Mouse (Mus musculus) right cerebral cortex, postnatal 10 days (tissue): ENCODE results near the gene Mbd3.
A peak's percentile ranks its signal among the peaks of the same experiment; 100 is the strongest.

ENCODE experiments used
- DNase-seq, 2 experiments: peaks; one replicate each; pipeline ENCODE4 v3.0.0; 2021; ENCODE audit warnings: low spot score in 2 of 2

The Mbd3 gene

DNA sequence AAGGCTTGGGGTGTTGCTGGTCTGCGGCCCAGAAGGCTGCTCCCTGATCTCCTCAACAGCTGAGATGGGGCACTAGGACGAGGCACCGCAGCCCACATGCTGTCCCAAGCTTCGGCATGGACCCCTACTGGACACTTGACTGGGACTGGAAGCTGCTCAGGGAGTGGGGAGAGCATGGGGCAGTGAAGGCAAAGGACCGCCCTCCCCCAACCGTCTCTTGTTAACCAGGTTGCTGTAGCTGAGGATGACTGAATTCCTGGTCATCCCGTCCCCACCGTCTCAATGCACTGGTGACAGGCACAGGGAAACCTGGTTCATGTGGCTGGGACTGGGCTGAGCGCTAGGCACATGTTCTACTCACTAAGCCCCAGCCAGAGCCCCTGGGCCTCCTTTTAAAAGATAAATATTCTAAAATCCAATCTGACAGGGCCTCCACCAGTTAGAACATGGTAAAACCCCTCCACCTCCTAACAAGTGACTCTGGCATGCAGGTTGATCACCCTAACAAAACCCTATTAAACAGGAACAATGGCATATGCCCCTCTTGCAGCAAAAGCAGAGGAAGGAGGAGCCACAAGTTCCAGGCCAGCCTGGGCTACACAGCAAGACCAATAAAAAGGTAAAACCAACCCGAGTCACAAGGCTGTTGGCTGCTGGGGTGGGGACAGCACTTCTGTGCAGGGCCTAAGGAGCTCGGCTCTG lies 2.4 kb downstream of the Mbd3 start:
- DNase-seq: no peak

DNA sequence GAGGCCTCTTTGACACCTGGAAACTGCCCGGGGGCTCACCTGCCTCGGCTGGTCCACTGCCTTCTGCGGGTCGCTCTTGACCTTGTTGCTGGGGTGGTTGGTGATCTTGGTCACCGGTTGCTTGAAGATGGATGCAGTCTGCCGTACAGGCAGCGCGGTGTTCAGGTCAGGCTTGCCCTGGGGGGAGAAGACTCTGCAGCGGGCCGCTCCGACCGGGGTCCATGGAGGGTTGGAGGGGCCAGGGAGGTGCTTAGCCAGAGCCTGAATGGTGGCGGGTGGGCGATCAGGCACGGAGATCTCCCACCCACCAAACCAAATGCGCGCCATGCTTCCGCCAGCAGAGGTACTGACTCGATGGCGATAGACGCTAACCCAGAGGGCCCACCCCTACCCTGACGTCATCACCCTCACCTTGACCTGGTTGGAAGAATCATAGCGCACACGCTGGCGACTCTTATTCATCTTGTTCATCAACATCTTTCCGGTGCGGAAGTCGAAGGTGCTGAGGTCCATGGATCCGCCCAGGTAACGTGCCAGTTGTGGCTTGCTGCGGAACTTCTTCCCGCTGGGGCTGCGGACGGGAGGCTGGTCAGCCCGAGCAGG lies 4.2 kb downstream of the Mbd3 start:
- no peak for DNase-seq

DNA sequence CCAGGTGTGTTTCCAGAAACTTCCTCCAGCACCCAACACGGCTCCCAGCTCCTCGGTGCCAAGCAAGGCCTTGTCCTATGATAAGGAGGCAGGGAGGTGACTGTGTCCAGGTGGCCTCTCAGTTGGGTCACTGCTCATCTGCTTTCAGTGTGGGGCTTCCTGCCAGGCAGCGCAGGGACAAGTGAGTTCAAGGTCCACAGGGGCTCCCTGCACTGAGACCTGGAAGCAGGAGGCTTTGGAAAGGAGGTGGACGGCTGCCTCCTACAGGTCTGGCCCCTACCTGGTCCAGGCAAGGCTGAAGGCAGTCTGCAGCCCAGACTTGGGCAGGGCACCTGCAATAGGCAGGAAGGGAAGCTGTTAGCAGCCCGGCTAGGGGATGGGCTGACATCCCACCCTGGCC lies 6.7 kb downstream of the Mbd3 start:
- DNase-seq: no peak

DNA sequence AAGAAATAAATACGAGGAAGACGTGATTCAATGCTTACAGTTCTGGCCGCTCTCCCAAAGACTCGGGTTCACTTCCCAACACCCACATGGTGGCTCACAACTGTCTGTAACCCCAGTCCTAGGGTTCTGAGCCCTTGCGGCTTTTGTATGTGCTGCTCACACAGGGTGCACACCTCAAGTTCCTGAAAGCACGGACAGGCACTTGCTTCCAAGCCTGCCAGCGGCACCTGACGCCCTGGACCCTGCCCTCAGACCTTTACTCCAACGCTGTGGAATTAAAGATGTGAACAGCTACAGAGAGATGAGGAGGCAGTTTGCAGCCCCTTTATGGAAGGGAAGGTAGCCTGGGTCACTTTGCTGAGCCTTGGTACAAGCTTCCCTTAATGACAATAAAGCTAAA lies 8.7 kb downstream of the Mbd3 start:
- no peak for DNase-seq

DNA sequence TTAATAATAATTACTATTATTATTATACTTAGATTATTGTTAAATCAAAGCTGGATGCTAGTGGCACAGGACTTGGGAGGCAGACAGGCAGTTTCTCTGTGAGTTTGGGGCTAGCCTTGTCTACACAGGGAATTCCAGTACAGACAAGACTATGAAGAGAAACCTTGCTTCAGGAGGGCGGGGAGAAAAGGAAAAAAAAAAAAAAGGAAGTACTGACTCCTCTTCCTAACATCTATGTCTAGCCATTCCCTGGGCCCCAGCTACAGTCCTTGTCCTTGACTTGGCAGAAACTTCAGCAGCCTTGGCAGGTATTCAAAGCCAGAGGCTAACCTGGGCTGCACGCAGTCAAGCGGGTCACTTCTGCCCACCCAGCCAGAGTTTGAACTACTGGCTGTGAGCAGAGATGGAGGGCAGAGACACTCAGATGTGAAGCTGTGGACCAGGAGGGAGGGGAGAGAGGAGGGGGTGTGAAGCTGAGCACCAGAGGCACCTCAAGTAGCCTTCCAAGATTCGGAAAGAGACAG lies 10.1 kb downstream of the Mbd3 start:
- no peak for DNase-seq

DNA sequence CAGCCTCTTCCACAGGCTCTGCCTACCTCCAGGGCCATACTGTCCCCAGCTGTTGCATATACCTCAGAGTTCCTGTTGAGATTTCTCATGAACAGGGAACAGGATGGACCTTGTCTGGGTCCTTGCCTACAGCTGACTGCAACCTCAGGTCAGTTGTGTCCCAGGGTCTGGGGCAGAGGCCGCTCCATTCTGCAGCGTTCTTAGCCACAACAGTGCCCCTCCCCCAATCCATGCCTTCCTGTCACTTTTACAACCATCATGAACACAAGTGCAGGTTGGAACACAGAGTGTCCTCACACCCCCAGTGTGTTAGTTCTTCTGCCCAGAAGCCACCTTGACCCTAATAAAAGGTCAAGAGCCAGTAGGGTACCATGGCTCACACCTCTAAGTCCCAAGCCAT lies 10.6 kb downstream of the Mbd3 start:
- no peak for DNase-seq

DNA sequence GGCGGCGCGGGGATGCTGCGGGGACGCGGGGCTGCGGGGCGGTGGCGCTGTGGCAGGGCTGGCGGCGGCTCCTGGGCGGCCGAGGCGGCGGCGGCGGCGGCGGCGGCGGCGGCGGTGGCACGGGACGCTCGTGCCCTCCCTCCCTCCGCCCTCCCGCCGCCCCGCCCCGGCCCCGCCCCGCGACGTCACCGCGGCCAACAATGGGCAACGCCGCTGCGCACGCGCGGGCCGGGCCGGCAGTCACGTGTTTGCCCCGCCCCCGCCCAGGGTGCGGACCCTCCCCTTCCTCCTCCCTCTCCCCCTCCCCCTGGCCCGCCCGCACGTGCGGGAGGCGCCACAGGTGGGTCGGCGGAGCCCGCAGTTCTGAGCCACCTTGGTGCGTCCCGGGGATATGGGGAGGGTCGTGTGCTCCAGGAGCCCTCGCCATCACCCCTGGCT lies 11.8 kb downstream of the Mbd3 start, which contains the start of gene Mex3d:
Mex3d (minus strand) TSS at position 138 of the 438 bp plus-strand sequence.
- peak; percentile 92 to 95 for DNase-seq

DNA sequence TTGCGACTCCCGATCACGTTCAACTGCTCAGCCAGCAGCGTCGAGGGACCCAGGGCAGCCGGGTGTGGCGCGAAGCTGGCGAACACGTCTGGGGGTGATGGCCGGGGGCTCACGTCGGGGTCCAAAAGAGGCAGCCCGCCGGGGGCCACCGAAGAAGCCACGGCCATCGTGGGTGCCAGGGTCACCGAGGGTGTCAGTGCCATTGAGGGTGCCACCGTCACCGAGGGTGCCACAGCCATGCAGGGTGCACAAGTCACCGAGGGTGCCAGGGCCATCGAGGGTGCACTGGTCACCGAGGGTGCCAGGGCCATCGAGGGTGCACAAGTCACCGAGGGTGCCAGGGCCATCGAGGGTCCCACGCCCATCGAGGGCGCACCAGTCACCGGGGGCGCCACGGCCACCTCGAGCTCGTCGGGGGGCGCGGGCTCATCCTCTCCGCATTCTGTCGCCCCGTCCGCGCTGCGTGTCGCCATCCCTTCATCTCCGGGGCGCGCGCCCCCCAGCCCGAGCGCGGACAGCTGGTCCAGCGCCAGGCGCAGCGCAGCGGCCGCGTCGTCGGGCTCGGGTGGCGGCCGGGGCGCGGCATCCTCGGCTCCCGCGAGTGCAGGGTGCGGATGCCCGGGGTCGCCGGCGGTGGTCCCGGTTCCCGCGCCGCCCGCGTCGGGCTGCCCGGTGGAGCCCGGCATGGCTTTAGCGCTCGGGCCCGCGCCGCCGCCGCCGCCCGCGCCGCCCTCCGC lies 12.4 kb downstream of the Mbd3 start:
- no peak for DNase-seq

DNA sequence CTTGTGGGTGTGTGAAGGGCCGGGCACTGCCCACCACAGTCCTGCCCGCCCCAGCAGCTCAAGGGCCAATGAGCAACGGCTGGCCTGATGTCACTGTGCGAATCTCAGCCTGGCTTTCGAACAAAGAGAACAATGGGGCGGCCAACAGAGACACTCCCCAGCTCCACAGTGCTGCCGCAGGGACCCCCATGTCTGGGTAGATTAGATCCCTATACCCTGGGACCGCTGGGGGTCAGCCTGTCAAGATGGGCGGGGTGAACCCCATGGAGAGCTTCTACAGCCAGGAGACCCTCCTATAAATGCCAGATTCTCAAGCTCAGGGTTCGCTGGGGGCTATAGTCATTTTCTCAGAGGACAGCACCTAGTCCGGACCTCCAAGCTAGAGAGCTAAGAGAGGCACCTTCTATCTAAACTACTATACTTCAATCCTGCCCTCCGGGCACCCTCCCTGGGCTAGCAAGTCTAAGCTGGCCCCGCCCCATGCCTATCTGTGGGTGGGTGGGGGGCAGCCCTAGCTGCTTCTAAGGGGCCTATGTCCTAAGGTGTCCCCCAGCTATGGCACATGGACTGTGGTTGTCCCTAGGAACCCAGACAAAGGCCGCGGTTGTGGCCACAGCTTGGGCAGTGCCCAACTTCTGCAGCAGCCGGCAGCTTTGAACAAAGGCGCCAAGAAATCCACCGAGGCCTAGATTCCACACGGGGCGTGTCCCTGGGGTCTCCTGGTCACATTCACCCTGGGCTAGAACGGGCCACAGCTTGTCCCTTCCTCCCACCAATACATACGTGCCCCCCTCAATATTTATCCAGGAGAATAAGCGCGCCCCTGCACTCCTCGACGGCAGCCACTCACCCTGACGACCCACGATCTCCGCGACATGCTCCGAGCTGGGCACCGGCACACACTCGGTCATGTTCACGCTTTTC lies 13.3 kb downstream of the Mbd3 start:
- DNase-seq: peak; percentile 72 to 84

DNA sequence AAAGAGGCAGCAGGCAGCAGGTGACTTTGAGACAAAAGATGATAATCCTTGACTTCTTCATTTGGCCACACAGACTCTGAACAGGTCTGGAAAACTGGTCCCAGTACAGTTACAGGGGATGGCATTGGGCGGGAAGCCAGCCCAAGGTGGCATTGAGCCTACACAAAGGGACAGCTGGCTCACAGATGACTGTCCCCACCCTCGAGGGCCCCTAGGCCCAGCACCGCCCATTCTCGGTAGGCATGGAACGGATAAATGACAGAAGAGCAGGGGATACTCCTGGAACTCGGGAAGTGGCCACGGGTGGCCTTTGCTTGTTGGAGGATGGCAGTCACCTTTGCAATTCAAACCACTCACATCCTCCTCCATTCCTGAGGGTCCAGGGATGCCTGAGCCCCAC lies 14.0 kb downstream of the Mbd3 start:
- DNase-seq: no peak

DNA sequence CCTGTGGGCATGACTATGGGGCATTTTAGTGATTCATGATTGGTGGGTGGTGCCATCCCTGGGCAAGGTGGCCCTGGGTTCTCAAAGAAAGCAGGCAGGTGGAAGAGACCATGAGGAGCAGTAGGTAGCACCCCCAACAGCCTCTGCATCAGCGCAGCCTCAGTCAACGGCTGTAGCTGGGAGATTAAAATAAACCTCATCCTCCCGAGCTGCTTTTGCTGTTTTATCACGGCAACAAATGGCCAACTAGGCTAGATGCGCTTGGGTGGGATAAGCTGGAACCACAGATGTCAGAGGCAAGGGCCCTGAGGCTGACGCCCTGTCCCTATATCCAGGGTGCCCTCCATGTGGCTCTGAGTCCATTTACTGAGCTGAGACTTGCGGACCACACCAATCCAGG lies 14.6 kb downstream of the Mbd3 start:
- DNase-seq: no peak

DNA sequence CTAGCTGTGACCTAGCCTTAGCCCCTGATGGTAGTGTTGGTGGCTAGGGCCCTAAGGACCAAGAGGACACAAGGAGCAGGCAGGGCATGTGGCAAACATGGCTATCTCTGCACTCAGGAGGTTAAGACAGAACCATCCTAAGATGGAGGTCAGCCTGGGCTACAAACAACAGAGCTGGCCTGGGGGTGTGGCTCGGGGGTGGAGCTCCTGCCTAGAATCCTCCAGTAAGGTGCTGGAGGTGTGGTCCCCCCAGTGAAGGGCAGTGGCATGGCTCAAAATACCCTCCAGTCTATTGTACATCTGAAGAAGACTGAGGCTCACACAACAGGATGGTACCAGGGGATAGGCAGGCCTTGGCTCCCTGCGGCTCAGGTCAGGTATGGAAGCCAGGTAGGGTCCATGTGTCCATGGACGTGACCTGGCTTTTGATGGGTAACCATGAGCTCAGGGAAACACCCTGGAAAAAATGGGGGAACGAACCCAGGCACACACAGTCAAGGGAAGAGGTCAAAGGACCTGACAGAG lies 15.2 kb downstream of the Mbd3 start:
- DNase-seq: no peak

DNA sequence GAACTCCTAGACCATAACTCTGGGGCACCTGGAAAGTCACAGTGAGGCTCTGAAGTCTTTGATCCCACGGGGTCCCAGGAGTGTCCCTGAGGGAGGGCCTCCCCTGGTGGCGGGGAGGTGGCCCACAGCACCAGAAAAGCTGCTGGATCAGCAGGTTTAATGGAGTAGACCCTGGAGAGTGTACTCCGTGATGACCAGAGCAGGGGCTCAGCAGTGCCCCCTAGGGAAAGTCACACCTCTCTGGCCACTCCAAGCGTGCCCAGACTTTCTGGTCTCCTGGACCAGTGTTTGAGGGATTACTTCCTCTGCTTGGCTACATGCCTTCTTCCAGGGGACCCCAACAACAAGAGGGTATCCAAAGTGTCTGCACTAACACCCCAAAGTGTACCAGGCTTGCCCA lies 15.9 kb downstream of the Mbd3 start:
- no peak for DNase-seq

DNA sequence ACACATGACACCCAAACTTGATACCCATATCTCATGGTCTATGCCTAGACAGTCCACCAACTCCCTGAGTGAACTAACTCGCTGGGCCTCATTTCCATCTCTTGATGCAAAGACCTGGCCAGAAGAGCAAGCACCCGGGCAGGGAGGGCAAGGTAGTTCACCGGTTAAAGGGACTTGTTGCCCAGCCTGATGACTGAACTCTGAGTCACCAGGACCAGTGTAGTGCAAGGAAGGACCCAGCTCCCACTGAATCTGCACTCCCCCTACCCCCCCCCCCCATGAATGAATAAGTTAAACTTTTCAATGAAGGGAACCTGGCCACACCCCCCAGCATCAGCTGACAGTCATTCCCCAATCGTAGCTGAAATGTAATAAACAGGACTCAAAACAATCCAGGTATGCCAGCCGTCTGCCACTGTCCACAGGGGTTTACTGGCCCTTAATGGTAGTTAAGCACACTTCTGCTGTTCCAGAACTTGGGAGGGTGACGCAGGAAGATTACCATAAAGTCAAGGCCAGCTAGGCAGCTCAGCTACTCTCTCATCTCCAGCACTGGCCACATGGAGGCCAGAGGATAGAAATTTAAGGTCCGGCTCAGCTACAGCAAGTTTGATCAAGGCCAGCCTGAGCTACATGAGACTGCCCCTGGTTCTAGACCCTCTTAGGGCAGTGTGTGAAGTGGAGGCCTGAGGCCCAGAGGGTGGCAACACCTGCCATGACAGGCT lies 16.5 kb downstream of the Mbd3 start:
- no peak for DNase-seq

DNA sequence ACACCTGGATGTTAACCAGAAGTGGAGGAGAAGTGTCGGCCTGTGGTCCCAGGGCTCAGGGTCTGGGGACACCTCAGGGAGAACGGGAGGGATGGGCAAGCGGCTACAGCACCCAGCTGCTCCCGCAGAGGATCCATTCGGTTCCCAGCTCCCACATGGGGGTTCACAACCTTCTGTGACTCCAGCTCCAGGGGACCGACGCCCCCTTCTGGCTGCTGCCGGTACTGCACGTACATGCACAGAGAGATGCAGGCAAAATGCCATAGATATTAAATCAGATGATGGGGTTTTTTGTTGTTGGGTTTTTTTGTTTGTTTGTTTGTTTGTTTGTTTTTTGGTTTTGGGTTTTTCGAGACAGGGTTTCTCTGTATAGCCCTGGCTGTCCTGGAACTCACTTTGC lies 21.6 kb downstream of the Mbd3 start:
- DNase-seq: no peak

DNA sequence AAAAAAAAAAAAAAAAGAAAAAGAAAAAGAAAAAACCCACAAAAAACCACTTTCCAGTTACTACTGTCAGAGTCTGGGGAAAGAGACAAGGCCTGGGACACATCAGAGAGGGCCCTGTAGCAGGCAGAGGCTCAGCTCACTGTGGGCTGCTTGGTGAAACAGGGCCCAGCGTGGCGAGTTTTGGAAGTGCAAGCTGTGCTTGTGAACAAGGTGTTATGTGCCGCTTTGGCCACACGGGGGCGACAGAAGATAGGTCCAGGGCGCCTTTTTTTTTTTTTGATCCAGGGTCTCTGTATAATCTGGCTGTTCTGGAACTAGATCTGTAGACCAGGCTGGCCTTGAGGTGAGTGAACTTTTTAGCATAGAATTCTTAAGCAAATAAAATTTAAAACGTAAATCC lies 23.2 kb downstream of the Mbd3 start:
- DNase-seq: peak; percentile 94 to 97

DNA sequence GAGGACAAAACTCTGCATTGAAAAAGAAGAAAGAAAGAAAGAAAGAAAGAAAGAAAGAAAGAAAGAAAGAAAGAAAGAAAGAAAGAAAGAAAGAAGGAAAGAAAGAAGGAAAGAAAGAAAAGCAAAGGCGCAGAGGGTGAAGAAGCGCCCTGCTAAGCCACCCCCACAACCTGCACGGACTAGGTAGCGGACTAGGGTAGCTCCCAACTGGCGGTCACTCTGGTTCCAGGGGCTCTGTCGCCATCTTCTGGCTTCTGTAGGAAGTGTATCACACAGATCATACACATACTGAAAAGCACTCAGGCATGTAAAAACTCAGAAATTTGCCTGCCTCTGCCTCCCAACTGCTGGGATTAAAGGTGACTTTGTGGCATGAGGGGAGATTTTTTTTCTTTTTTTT lies 25.3 kb downstream of the Mbd3 start:
- DNase-seq: peak; percentile 81 to 84

DNA sequence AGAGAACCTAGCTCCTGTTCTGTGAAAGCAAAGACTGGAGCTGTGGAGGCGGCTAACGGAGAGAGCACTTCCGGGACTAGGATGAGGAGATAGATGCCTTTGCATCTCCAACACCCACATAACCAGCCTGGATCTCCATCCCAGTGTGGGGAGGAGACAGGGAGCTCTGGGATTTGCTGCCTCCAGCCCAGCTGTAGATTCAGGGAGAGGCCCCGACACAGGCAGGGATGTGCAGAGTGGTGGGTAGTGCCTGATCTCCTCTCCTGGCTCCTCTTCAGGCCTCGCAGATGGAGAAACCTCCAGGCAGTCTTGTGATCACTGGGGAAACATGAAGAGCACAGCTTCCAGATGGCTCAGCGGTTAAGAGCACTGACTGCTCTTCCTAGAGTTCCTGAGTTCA lies 26.6 kb downstream of the Mbd3 start:
- no peak for DNase-seq

DNA sequence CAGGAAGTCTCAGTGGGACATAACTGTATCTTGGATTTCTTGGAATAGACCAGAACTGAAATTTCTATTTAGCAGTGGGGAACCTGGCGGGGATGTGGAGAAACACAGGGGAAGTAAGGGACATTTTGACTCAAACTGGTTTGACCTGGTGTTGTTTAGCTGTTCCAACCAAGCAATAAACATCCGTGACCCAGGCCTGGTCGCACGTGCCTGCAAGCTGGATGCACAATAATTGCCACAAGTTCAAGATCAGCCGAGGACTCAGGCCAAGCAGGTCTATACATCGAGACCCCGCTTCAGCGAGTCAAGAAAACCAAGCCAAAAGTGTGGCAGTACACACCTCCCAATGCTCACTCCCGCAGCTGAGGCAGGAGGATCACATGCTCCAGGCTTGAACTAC lies 27.4 kb downstream of the Mbd3 start:
- no peak for DNase-seq

DNA sequence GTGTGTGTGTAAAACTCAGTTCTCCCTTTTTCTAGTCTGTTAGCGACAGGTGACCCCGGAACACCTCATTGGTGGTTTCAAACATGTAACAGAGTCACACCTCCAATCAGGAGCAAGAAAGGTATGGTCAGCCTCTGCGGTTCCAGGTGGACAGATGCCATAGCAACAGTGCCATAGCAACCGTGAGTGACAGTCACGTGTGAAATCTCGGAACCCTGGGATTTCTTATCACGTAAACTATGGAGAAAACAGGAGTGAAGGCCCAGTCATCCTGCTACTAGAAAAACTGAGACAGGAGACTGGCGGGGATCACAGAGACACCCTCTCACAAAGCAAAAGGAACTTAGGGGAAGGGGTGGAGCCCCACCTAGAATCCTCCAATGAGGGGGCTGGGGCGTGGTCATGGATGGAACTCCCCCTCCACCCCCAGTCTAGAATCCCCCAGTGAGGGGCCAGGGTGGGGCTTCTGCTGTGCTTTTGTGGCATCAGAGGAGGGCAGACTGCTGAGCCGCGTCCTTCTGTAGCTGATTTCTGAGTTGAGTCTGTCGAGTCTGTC lies 27.9 kb downstream of the Mbd3 start:
- peak; percentile 80 to 89 for DNase-seq
